Mouse (Mus musculus) embryonic stem cell, embryonic (primary cell): ENCODE measurements around the gene Zic1.

Experiments
- CTCF ChIA-PET, 4 experiments: fragments of 300-600 bp in 2 of 4; fragments of 350-600 bp in 2 of 4; sonication (Branson Sonifier 250); formaldehyde crosslinking; loops; one replicate each; lab custom pipeline; 2022; ENCODE audit warnings: inconsistent platforms in 2 of 4; lab: Charles Lee
- POLR2A ChIA-PET, 4 experiments: fragments of 300-600 bp in 2 of 4; fragments of 350-600 bp in 2 of 4; sonication (Branson Sonifier 250); formaldehyde crosslinking; loops; one replicate each; lab custom pipeline; 2022; ENCODE audit warnings: antibody characterized with exemption in 4 of 4, inconsistent platforms in 1 of 4; lab: Charles Lee

Zic1 gene

DNA sequence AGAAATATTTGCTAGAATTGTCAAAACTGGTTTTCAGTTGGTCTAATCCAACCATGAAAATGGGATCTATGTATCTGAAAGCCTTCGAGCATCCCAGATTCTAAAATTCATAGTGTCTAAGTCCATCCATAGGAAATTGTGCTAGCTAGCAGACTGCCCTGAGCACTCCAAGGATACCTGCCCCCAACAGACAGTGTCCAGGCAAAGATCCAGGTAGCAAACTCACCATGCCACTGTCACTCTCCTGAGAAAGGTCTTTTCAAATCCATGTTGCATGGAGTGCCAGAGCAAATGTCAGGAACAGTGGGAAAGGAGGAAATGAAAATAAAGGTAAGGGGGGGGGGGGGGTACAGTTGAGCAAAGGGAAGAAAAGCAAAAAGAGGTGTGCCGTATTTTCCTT, 18.0 kb downstream of the Zic1 start:
- ChIA-PET CTCF (no interaction called here), POLR2A (no interaction called here)
